Mouse (Mus musculus): Measurements from ENCODE around the gene Gm20388.

- TF ChIP-seq CTCF (IDR thresholded peaks at IDR 0.05; ENCODE audit: borderline replicate concordance, extremely low read depth, insufficient read depth, insufficient read length) (no peak), POLR2A (IDR thresholded peaks at IDR 0.05; ENCODE audit: borderline replicate concordance, extremely low read depth, insufficient read depth, insufficient read length, poor library complexity, severe bottlenecking) (no peak)
Observed at GRCm38 (mm10) chr8:121732334-121732665, 1821.7 kb downstream of the Gm20388 start.

All from brain, embryonic 14.5 days (tissue).